Mouse (Mus musculus) hindbrain, embryonic 13.5 days (tissue): ENCODE measurements around the gene Atg3. TPM values are rescaled to one million over a fixed set of nuclear protein-coding genes. Genes with fewer than 3 reads are reported as not detected.
A peak's percentile ranks its signal among the peaks of the same experiment; 100 is the strongest.

Source experiments
- ATAC-seq: fragments of 200-750 bp; cut with Nextera tagmentation; 2 replicates; pipeline ENCODE4 v1.8.0; 2017; ENCODE audit warnings: moderate TSS enrichment; ENCODE audit not compliant: low FRiP score
- H3K27ac ChIP-seq: fragments of 300-500 bp; sonication (generic); 2 replicates; pipeline ENCODE4 v1.5.1; 2015; ENCODE audit warnings: inconsistent platforms, mild to moderate bottlenecking, moderate library complexity
- H3K27me3 ChIP-seq: fragments of 300-500 bp; sonication (generic); 2 replicates; pipeline ENCODE4 v1.6.1; 2015; ENCODE audit warnings: mild to moderate bottlenecking, inconsistent platforms
- H3K36me3 ChIP-seq: fragments of 300-500 bp; sonication (generic); 2 replicates; pipeline ENCODE4 v1.6.1; 2015; ENCODE audit warnings: mild to moderate bottlenecking, inconsistent platforms
- H3K4me1 ChIP-seq: fragments of 300-500 bp; sonication (generic); replicated peaks from 2 replicates; pipeline ENCODE4 v1.6.1; 2015; ENCODE audit warnings: inconsistent platforms
- H3K4me2 ChIP-seq: fragments of 300-500 bp; sonication (generic); 2 replicates; pipeline ENCODE4 v1.6.1; 2015; ENCODE audit warnings: inconsistent platforms, mild to moderate bottlenecking, moderate library complexity
- H3K4me3 ChIP-seq: fragments of 300-500 bp; sonication (generic); 2 replicates; pipeline ENCODE4 v1.5.1; 2015; ENCODE audit warnings: mild to moderate bottlenecking, inconsistent platforms
- H3K9ac ChIP-seq: fragments of 300-500 bp; sonication (generic); 2 replicates; pipeline ENCODE4 v1.6.1; 2015; ENCODE audit warnings: mild to moderate bottlenecking, inconsistent platforms
- H3K9me3 ChIP-seq: fragments of 300-500 bp; sonication (generic); 2 replicates; pipeline ENCODE4 v1.6.1; 2016; ENCODE audit warnings: inconsistent platforms
- WGBS: fragments of 180-500 bp; shearing (Covaris S2); methylation state at CpG from one replicate; pipeline ENCODE4 v1.1.7; 2015; 5-methylcytosine and 5-hydroxymethylcytosine counted together
- polyA plus RNA-seq: library from polyadenylated mRNA; unstranded; fragments of >200 nt; fragmentation: Nextera tagmentation; extraction: Ambion mirVana; gene quantifications from 2 replicates; pipeline ENCODE4 v1.2.1, GENCODE M21; 2015

Atg3 gene
- polyA plus RNA-seq, 1 experiment from 2014 or later: 51.6 TPM

DNA sequence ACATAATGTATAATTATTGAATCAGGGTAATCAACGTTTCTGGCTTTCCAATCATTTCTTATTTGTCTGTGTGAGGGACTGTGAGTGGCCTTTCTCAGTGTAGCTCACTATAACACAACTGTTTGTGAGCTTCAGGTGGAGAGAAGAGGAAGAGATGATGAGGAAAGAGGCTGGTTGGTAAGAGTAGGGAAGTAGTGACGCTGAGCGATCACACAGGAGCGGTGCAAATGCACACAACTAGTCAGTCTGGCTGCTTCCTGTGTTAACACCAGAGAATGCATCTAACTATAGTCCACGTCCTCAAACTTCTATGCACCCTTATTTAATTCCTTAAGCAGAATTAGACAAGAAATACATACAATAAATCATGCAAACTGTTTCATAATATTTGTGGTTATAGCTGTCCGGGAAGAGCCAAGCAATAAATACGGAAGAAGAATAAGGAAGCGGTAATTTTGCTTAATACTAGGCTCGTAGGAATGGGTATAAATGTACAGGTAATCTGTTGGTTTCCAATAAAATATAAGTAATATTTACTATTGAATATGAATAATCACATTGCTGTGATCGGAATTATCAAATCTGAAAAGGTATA lies 10.0 kb upstream of the Atg3 start:
- H3K9me3 ChIP-seq: no peaks in the 10 kb centered on the region
- no peak for ATAC-seq
- H3K27ac ChIP-seq: no peak overlapping the region
- H3K4me1 ChIP-seq: no peaks in the 10 kb centered on the region
- WGBS: 93% methylated on average over 10 of the region's 10 CpGs
- H3K27me3 ChIP-seq: no peaks in the 10 kb centered on the region
- H3K9ac ChIP-seq: no peak overlapping the region
- peaks cover 76% of the 10 kb centered on the region for H3K36me3 ChIP-seq
- H3K4me2 ChIP-seq: no peak overlapping the region
- no peak overlapping the region for H3K4me3 ChIP-seq

DNA sequence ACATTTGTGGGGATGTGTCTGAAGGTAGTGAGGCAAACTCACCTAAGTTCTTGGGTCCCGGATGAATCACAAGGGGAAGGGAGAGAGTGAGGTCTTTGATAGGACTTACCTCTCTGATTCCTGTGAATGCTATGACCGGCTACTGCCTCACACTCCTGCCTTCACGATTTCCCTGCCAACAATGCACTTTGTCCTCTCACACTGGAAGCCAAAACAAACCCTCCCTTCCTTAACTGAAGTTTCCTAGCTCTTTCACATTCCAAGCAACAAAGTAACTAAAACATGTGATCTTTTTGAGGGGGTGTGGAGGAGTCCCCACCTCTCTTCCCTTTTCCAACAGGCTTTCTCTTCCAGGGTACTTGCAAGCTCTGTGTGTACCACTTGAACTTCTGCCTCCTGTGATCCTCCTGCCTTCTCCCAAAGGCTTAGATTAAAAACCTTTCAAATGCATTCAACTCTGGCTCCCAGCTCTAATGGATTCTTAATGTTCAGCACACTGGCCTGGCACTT lies 3.8 kb upstream of the Atg3 start:
- H3K27ac ChIP-seq: no peak overlapping the region
- no peak overlapping the region for H3K9ac ChIP-seq
- no peak for ATAC-seq
- WGBS: 87% methylated on average over 3 of the region's 3 CpGs
- no peaks in the 10 kb centered on the region for H3K27me3 ChIP-seq
- peaks cover 40% of the 10 kb centered on the region for H3K36me3 ChIP-seq
- H3K9me3 ChIP-seq: no peaks in the 10 kb centered on the region
- H3K4me2 ChIP-seq: no peak overlapping the region
- peaks cover 19% of the 10 kb centered on the region for H3K4me1 ChIP-seq
- H3K4me3 ChIP-seq: no peak overlapping the region

DNA sequence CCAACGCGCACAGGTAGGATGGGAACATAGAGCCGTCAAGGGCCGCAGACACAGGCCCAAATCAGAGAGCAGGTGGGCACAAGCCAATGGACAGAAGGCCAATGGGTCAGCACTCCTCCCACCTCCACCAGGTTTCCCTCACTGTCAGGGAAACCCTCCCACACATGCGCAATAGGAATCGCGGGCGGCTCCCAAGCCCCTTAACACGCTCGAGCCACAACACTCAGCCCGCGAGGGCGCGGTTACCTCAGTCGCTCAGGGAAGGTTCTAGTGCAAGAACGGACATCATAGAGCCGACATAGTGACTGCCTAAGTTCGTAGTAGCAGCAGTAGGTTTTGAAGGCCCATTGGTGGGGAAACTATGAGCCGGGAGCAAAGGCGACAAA lies 456 bp upstream of the Atg3 start:
- Histone ChIP-seq H3K9me3 (no peaks in the 10 kb centered on the region), H3K4me1 (peaks cover 34% of the 10 kb centered on the region), H3K4me3 (peak overlapping the region; percentile 87), H3K36me3 (peaks cover 17% of the 10 kb centered on the region), H3K27me3 (no peaks in the 10 kb centered on the region), H3K9ac (peak overlapping the region; percentile 91), H3K4me2 (peak overlapping the region; percentile 75), H3K27ac (peak overlapping the region; percentile 95)
- ATAC-seq: peak; percentile 82
- WGBS: 2% methylated on average over 20 of the region's 20 CpGs

DNA sequence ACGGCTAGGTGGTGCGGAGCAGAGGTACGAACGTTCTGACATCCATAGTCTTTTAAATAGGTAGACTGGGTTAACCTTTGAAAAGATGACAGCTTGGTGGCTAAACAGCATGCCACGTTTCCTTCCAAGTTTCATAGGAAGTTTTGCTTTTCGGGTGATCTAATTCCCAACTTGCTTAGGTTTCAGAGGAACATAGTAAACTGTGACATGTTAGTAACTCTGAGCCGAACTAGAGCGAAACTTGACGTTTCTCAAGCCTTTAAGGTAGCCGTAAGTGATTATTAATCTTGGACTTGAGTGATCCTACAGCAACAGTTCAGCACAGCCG lies 768 bp downstream of the Atg3 start:
- Histone ChIP-seq H3K36me3 (peaks cover 17% of the 10 kb centered on the region), H3K4me1 (peaks cover 34% of the 10 kb centered on the region), H3K4me3 (peak overlapping the region; percentile 87), H3K4me2 (peak overlapping the region; percentile 75), H3K27me3 (no peaks in the 10 kb centered on the region), H3K27ac (peak overlapping the region; percentile 95), H3K9ac (peak overlapping the region; percentile 91), H3K9me3 (no peaks in the 10 kb centered on the region)
- WGBS: 10% methylated on average over 11 of the region's 11 CpGs
- no peak for ATAC-seq

DNA sequence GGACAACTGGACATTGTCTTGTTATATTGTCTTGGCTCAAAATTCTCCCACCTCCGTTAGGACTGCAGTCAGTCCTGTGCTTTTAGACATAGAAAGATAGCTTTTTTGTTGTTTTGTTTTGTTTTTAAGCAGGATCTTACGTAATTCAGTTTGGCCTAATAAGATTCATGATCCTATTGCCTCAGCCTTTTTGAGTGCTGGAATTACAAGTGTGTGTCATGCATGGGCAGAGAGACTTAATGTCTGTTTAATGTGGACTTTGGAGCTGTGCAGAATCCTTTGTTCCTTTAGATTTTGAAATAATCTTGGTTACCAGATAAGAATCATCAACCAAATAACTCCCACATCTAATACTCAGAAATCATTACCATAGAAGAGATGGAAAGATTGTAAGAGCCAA lies 20.0 kb downstream of the Atg3 start:
- WGBS: 96% methylated on average over 2 of the region's 2 CpGs
- ATAC-seq: no peak
- H3K4me2 ChIP-seq: no peak overlapping the region
- H3K9me3 ChIP-seq: no peaks in the 10 kb centered on the region
- no peaks in the 10 kb centered on the region for H3K4me1 ChIP-seq
- peaks cover 8% of the 10 kb centered on the region for H3K36me3 ChIP-seq
- no peak overlapping the region for H3K4me3 ChIP-seq
- no peaks in the 10 kb centered on the region for H3K27me3 ChIP-seq
- H3K27ac ChIP-seq: no peak overlapping the region
- H3K9ac ChIP-seq: no peak overlapping the region

DNA sequence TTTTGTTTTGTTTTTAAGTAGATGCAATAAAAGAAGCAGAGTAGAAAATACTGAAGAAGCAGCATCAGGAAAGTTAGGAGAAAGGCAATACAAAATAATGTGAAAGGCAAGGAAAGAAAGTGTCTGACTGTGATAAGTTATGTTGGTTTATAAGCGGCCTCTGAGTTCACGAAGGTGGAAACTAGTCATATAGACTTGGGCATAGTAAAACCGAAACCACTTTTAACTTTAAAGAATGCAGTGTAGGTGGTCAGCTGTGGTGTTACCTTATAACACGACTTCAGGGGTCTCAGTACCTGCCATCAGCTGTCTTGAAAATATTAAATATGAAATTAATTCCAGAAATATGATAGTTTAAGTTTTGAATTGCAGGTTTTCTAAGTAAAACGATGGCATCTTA lies 23.2 kb downstream of the Atg3 start:
- WGBS: 95% methylated on average over 5 of the region's 5 CpGs
- Histone ChIP-seq H3K27ac (no peak overlapping the region), H3K9me3 (no peaks in the 10 kb centered on the region), H3K4me3 (no peak overlapping the region), H3K4me1 (no peaks in the 10 kb centered on the region), H3K27me3 (no peaks in the 10 kb centered on the region), H3K9ac (no peak overlapping the region), H3K36me3 (peaks cover 14% of the 10 kb centered on the region), H3K4me2 (no peak overlapping the region)
- ATAC-seq: no peak

DNA sequence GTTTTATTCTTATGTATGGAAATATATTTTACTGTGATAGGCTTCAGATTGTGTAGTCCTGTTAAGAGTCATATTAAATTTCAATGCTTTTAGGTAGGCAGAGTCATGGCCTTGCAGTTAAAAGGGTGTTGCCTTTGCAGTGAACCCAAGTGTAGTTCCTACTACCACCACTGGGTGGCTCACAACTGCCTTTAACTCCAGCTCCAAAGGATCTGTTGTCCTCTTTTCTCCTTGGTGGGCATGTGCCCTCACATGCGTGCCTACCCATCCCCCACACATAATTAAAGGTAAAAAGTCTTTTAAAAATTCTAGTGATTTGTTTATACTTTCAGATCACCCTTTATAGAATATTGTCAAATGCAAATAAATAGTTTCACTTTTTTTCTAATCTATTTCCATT lies 34.0 kb downstream of the Atg3 start:
- Histone ChIP-seq H3K27ac (no peak overlapping the region), H3K4me3 (no peak overlapping the region), H3K9ac (no peak overlapping the region), H3K9me3 (no peaks in the 10 kb centered on the region), H3K36me3 (peaks cover 18% of the 10 kb centered on the region), H3K4me2 (no peak overlapping the region), H3K4me1 (no peaks in the 10 kb centered on the region), H3K27me3 (no peaks in the 10 kb centered on the region)
- peak; percentile 40 for ATAC-seq
- WGBS: 0% methylated on average over 1 of the region's 1 CpGs

DNA sequence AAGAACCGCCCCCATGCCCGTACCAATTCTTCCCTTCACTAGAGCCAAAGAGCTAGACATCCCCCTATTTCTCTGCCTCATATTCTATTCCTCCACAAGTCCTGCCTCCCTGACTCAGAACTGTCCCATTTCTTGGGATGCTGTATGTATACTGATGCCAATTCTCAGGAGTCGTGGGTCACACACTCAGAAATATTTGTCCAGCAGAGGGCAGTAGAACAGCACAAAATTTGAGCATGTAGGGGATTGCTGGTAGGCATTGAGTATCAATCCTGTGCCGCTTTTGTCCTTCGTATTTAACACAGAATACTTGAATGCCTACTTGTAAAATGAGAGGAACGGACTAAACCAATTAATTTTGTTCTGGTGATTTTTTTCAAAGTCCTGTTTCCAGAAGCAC lies 38.2 kb downstream of the Atg3 start:
- peak; percentile 90 for ATAC-seq
- WGBS: 35% methylated on average over 6 of the region's 6 CpGs
- H3K4me2 ChIP-seq: no peak overlapping the region
- H3K4me3 ChIP-seq: no peak overlapping the region
- no peaks in the 10 kb centered on the region for H3K27me3 ChIP-seq
- no peaks in the 10 kb centered on the region for H3K36me3 ChIP-seq
- H3K9me3 ChIP-seq: no peaks in the 10 kb centered on the region
- no peaks in the 10 kb centered on the region for H3K4me1 ChIP-seq
- H3K27ac ChIP-seq: no peak overlapping the region
- H3K9ac ChIP-seq: no peak overlapping the region

DNA sequence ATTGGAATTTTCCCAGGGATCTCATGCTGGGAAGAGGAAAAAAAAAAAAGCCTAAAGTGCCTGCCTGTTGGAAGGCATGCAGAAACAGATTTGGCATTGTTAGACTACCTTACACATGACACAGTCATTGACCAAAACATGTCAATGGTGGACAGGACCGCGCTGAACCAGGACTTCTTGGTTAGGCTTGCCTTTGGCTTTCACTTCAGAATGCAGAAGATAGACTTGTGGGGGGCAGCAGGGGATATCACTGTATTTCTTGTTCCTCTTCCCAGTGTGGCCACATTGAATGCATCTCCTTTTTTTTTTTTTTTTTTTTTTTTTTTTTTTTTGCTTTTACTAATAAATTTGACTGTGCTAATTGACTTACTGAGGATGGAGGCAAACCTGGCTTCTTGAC lies 42.8 kb downstream of the Atg3 start:
- Histone ChIP-seq H3K36me3 (no peaks in the 10 kb centered on the region), H3K27ac (no peak overlapping the region), H3K4me3 (no peak overlapping the region), H3K9me3 (no peaks in the 10 kb centered on the region), H3K4me1 (no peaks in the 10 kb centered on the region), H3K4me2 (no peak overlapping the region), H3K27me3 (no peaks in the 10 kb centered on the region), H3K9ac (no peak overlapping the region)
- WGBS: 98% methylated on average over 2 of the region's 2 CpGs
- ATAC-seq: no peak

DNA sequence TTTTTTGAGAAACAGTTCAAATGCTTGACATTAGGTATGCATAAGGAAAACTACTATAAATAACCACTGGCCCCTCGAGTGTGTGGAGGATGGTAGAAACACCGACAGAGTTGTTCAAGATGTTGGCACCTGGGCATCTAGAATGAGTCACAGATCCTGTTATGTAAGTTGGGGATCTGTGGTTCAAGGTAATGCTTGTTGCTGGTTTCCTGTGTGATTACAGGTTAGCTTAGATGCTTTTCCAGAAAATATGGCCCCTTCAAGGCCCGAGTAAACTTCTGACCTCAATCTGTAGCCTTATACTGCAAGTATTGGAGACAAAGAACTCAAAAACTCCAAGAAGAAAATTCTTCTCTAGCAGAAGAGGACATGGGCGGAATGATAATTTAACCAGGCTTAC lies 45.9 kb downstream of the Atg3 start:
- no peak for ATAC-seq
- no peaks in the 10 kb centered on the region for H3K9me3 ChIP-seq
- H3K4me3 ChIP-seq: no peak overlapping the region
- H3K27me3 ChIP-seq: no peaks in the 10 kb centered on the region
- no peak overlapping the region for H3K4me2 ChIP-seq
- H3K27ac ChIP-seq: no peak overlapping the region
- no peak overlapping the region for H3K9ac ChIP-seq
- no peaks in the 10 kb centered on the region for H3K4me1 ChIP-seq
- H3K36me3 ChIP-seq: no peaks in the 10 kb centered on the region
- WGBS: 92% methylated on average over 4 of the region's 4 CpGs

DNA sequence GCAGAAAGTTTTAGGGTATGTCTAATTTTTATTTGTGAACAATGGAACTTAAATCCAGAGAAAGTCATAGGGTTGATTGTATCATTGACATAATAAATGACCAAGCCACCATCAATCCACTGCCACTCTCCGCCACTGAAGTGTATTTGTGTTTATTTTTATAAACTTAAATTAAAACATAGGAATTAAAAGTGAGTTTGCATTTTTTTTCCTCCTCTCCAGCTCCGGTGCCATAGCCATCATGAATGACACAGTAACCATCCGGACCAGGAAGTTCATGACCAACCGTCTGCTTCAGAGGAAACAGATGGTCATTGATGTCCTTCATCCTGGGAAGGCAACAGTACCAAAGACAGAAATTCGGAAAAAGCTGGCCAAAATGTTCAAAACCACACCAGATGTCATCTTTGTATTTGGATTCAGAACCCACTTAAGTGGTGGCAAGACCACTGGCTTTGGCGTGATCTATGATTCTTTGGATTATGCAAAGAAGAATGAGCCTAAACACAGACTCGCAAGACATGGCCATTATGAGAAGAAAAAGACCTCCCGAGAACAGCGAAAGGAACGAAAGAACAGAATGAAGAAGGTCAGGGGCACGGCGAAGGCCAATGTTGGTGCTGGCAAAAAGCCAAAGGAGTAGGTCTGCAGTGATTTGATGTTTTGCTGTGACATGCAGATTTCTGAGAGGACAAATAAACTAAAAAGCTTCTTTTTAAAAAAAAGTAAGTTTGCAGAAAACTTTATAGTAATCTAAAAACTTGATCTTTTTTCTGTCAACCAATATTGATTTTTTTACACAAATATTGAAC lies 46.5 kb downstream of the Atg3 start:
- H3K4me2 ChIP-seq: no peak overlapping the region
- no peak overlapping the region for H3K9ac ChIP-seq
- 63% methylated on average over 12 of the region's 12 CpGs for WGBS
- no peaks in the 10 kb centered on the region for H3K4me1 ChIP-seq
- H3K9me3 ChIP-seq: no peaks in the 10 kb centered on the region
- no peak overlapping the region for H3K4me3 ChIP-seq
- no peaks in the 10 kb centered on the region for H3K36me3 ChIP-seq
- ATAC-seq: no peak
- no peak overlapping the region for H3K27ac ChIP-seq
- no peaks in the 10 kb centered on the region for H3K27me3 ChIP-seq

DNA sequence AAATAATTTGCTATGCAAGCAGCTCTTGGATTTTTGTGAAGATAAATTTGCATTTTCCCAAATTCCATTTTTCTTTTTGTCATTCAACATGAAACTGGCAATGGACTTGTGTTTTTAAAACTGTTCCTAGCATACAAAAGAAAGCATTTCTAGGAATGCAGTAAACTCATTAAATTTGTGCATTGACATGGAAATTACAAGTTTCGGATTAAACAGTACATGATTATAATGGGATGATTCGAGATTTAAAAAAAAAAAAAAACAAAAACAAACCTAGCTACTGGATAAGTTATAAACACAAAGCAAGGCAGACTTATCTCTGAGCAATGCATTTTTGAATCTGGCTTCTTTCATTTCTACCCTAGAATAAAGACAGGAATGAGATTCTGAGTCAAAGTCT lies 63.4 kb downstream of the Atg3 start:
- H3K4me2 ChIP-seq: no peak overlapping the region
- no peak overlapping the region for H3K4me3 ChIP-seq
- H3K27ac ChIP-seq: no peak overlapping the region
- H3K36me3 ChIP-seq: no peaks in the 10 kb centered on the region
- H3K27me3 ChIP-seq: no peaks in the 10 kb centered on the region
- H3K4me1 ChIP-seq: no peaks in the 10 kb centered on the region
- no peak for ATAC-seq
- no peak overlapping the region for H3K9ac ChIP-seq
- no peaks in the 10 kb centered on the region for H3K9me3 ChIP-seq
- WGBS: 71% methylated on average over 2 of the region's 2 CpGs

DNA sequence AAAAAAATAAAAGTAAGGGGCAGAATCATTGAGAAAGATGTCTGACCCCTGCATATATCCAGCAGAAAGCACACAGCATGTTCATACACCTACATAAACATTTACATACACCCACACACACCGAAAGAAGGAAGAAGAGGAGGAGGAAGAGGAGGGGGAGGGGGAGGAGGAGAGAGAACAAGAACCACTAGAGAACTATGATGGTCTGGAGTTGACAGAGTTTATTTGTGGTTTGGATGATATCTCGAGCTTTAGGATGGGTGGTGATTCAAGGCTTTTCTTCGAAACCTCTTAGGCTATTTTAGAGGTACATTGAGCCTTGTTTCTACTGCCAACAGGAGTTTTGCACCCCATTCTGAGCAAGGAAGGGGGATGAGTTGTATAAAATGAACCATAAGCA lies 64.2 kb downstream of the Atg3 start:
- Histone ChIP-seq H3K9ac (no peak overlapping the region), H3K36me3 (no peaks in the 10 kb centered on the region), H3K27ac (no peak overlapping the region), H3K4me2 (no peak overlapping the region), H3K4me3 (no peak overlapping the region), H3K9me3 (no peaks in the 10 kb centered on the region), H3K4me1 (no peaks in the 10 kb centered on the region), H3K27me3 (no peaks in the 10 kb centered on the region)
- ATAC-seq: no peak
- 90% methylated on average over 3 of the region's 3 CpGs for WGBS
